Mouse (Mus musculus) G1E (cell line): ENCODE measurements around the gene Ern1. TPM values are rescaled to one million over a fixed set of nuclear protein-coding genes. Genes with fewer than 3 reads are reported as not detected.

Experiments used
- ATAC-seq: 2 replicates; pipeline ENCODE4 v1.8.0; 2016; ENCODE audit warnings: mild to moderate bottlenecking; ENCODE audit not compliant: insufficient number of reproducible peaks, poor library complexity, low FRiP score, severe bottlenecking; ENCODE audit errors: extremely low read depth
- DNase-seq: peaks from one replicate; pipeline ENCODE4 v3.0.0; 2012; ENCODE audit warnings: low spot score
- H3K27me3 ChIP-seq: 2 replicates; pipeline ENCODE4 v1.6.1; 2012; ENCODE audit warnings: mild to moderate bottlenecking, low read length, inconsistent platforms; ENCODE audit not compliant: insufficient read depth
- H3K36me3 ChIP-seq: replicated peaks from 2 replicates; pipeline ENCODE3; 2012; ENCODE audit warnings: mild to moderate bottlenecking, inconsistent platforms
- H3K4me1 ChIP-seq: 2 replicates; pipeline ENCODE4 v1.6.1; 2012; ENCODE audit warnings: low read depth, low read length, inconsistent platforms, mixed read lengths; ENCODE audit not compliant: insufficient read depth
- H3K4me3 ChIP-seq: 2 replicates; pipeline ENCODE4 v1.5.1; 2012; ENCODE audit warnings: low read depth, mild to moderate bottlenecking, inconsistent platforms, low read length, moderate library complexity, mixed read lengths
- H3K9me3 ChIP-seq: replicated peaks from 2 replicates; pipeline ENCODE4 v1.6.1; 2012; ENCODE audit warnings: inconsistent platforms
- CTCF ChIP-seq: IDR thresholded peaks from 2 replicates; pipeline ENCODE4 v1.5.1; 2012; ENCODE audit warnings: low read depth, low read length, inconsistent platforms, mixed read lengths
- GATA1 ChIP-seq: IDR thresholded peaks from 2 replicates; pipeline ENCODE4 v1.6.1; 2012; ENCODE audit warnings: borderline replicate concordance, low read length, inconsistent platforms, mixed read lengths
- GATA2 ChIP-seq: IDR thresholded peaks from 2 replicates; pipeline ENCODE4 v1.6.1; 2012; ENCODE audit warnings: low read depth, low read length, inconsistent platforms, borderline replicate concordance
- POLR2AphosphoS5 ChIP-seq: IDR thresholded peaks from 2 replicates; pipeline ENCODE4 v1.6.1; 2012; ENCODE audit warnings: low read depth, low read length, inconsistent platforms; ENCODE audit not compliant: insufficient replicate concordance
- TAL1 ChIP-seq: conservative IDR thresholded peaks from 2 replicates; pipeline ENCODE4 v1.6.1; 2012; ENCODE audit warnings: low read depth, low read length, inconsistent platforms, mixed read lengths
- polyA plus RNA-seq: library from polyadenylated mRNA; stranded (reverse); fragments of >175 nt; gene quantifications from 2 replicates; pipeline ENCODE4 v1.2.3, GENCODE M21; 2012
- total RNA-seq, 2 experiments: library from RNA; stranded (forward) in 1 of 2; stranded (reverse) in 1 of 2; fragments of 200-1000 nt in 1 of 2; fragments of >200 nt in 1 of 2; fragmentation: Nextera tagmentation in 1 of 2; gene quantifications; 2 replicates each; pipeline ENCODE4 v1.2.3; 2014 to 2017

Gene Ern1
- total and polyA plus RNA-seq, 3 experiments: 11.0 to 44.5 (median 11.5) TPM

- H3K27me3 ChIP-seq: no peaks in the 10 kb centered on the region
- H3K9me3 ChIP-seq: no peaks in the 10 kb centered on the region
- no peak for TF ChIP-seq GATA1
- no peak for TF ChIP-seq TAL1
- H3K4me3 ChIP-seq: peak overlapping the region; percentile 90; the same call in 1 of the 2 replicates
- no peak for DNase-seq
- peaks cover 10% of the 10 kb centered on the region for H3K36me3 ChIP-seq
- ATAC-seq: no peak
- H3K4me1 ChIP-seq: peaks cover 57% of the 10 kb centered on the region
Measured at GRCm38 (mm10) chr11:106485611-106486010, 2.0 kb downstream of the Ern1 start.

GRCm38 (mm10) chr11:106484875-106485274, 2.8 kb downstream of the Ern1 start:
- ATAC-seq (no peak), DNase-seq (no peak)
- H3K27me3 ChIP-seq: no peaks in the 10 kb centered on the region
- H3K36me3 ChIP-seq: peaks cover 15% of the 10 kb centered on the region
- TF ChIP-seq POLR2AphosphoS5 (no peak), GATA2 (no peak), GATA1 (no peak), TAL1 (no peak), CTCF (no peak)
- no peak overlapping the region; the same call in 1 of the 2 replicates for H3K4me3 ChIP-seq
- no peaks in the 10 kb centered on the region for H3K9me3 ChIP-seq
- peaks cover 65% of the 10 kb centered on the region for H3K4me1 ChIP-seq

- DNase-seq (no peak), ATAC-seq (no peak)
- Histone ChIP-seq H3K4me3 (no peak overlapping the region; the same call in 1 of the 2 replicates), H3K9me3 (no peaks in the 10 kb centered on the region), H3K36me3 (peaks cover 24% of the 10 kb centered on the region), H3K4me1 (peaks cover 71% of the 10 kb centered on the region), H3K27me3 (no peaks in the 10 kb centered on the region)
- TF ChIP-seq GATA2: no peak
- TF ChIP-seq GATA1: no peak
- TF ChIP-seq CTCF: no peak
- TF ChIP-seq POLR2AphosphoS5: no peak
- no peak for TF ChIP-seq TAL1
Measured at GRCm38 (mm10) chr11:106482867-106483266, 4.8 kb downstream of the Ern1 start.

GRCm38 (mm10) chr11:106481651-106482050, 6.0 kb downstream of the Ern1 start:
- Histone ChIP-seq H3K4me3 (no peak overlapping the region), H3K27me3 (no peaks in the 10 kb centered on the region), H3K9me3 (no peaks in the 10 kb centered on the region), H3K4me1 (peaks cover 78% of the 10 kb centered on the region), H3K36me3 (peaks cover 28% of the 10 kb centered on the region)
- peak; percentile 69 for TF ChIP-seq TAL1
- no peak for TF ChIP-seq GATA1
- no peak for TF ChIP-seq POLR2AphosphoS5
- TF ChIP-seq GATA2: no peak
- DNase-seq: no peak
- peak; percentile 70 for ATAC-seq

GRCm38 (mm10) chr11:106480530-106480885, 7.1 kb downstream of the Ern1 start:
- H3K9me3 ChIP-seq: no peaks in the 10 kb centered on the region
- no peaks in the 10 kb centered on the region for H3K27me3 ChIP-seq
- H3K4me1 ChIP-seq: peaks cover 85% of the 10 kb centered on the region
- TF ChIP-seq GATA2: no peak
- TF ChIP-seq TAL1: no peak
- no peak for TF ChIP-seq POLR2AphosphoS5
- no peak for TF ChIP-seq GATA1
- DNase-seq: no peak
- H3K36me3 ChIP-seq: peaks cover 34% of the 10 kb centered on the region
- ATAC-seq: no peak
- no peak overlapping the region for H3K4me3 ChIP-seq

DNA sequence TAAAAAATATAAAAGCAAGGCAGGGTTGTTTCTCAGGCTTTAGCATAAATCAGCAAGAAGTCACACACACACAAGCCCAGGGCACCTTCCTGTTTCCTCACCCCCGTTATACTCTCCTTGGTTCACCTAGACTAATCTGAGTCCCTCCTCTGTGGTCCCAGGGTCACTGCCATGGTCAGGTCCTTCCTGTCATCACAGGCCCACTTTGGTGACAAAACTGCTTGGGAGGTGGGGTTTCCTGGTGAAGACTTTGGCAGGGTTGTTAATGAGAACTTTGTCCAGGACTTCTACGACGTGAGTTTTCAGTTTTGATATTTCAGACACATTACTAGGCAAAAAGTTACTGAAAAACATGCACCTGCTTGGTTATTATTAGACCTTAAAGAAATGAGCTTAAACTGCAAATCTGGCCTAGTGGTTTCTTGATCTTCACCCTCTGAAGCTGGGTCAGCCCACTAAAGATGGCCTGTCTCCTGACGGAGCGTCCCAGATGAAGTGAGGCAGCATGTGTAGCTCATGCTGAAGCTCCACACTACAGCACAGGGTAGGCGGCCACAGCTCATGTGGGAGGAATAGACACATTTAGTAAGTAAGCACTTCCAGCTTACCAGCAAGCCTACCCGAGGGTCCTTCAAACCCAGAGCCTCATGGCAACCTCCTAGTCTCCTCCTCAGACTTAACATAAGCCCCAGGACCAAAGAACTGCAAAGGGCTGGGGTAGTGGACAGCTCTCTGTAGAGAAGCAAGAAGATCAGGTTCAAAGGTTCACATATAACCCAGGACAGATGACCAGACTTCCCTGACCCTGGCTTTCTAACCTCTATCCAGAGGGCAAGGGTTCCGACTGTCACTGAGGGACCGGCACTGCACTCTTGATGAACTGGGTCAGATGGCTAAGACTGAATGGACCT, 7.8 kb downstream of the Ern1 start:
- DNase-seq (no peak), ATAC-seq (no peak)
- Histone ChIP-seq H3K36me3 (peaks cover 33% of the 10 kb centered on the region), H3K9me3 (no peaks in the 10 kb centered on the region), H3K4me3 (no peak overlapping the region), H3K4me1 (peaks cover 85% of the 10 kb centered on the region), H3K27me3 (no peaks in the 10 kb centered on the region)
- TF ChIP-seq GATA2 (no peak), POLR2AphosphoS5 (no peak), TAL1 (no peak), GATA1 (no peak), CTCF (no peak)

DNA sequence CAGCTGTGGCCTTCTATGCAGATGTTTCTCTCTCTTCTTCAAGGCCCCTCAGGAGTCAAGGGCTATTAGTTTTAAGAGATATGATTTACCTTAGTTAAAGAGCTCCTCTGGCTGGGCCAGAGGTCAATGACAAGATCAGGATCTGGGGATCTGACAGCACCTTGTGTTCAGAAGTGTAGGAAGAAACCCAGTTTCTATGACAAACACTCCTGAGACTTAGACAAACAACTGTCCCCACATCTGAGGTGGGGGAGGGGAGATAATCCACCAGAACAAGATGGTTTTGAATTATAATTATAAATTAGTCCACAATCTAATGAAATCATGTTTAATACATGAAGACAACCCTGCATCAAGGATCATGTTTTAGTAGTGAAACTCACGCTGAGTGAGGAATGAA, 8.9 kb downstream of the Ern1 start:
- ATAC-seq (no peak), DNase-seq (no peak)
- Histone ChIP-seq H3K4me3 (no peak overlapping the region), H3K27me3 (no peaks in the 10 kb centered on the region), H3K36me3 (peaks cover 36% of the 10 kb centered on the region), H3K9me3 (no peaks in the 10 kb centered on the region), H3K4me1 (peaks cover 80% of the 10 kb centered on the region)
- TF ChIP-seq GATA2 (no peak), GATA1 (no peak), CTCF (no peak)
